Mouse (Mus musculus) kidney, embryonic 15.5 days (tissue): ENCODE measurements at regions not wholly inside any gene's neighbourhood (a gene's known extent, or its start where the extent isn't known, plus 50 kb on each side); places are given as distances from the start of the nearest gene placed in this dataset.

Experiments used
- ATAC-seq: fragments of 200-750 bp; cut with Nextera tagmentation; replicated peaks from 2 replicates; pipeline ENCODE4 v1.8.0; 2017; ENCODE audit warnings: moderate TSS enrichment; ENCODE audit not compliant: low FRiP score
- H3K27ac ChIP-seq: fragments of 300-500 bp; sonication (generic); 2 replicates; pipeline ENCODE4 v1.5.1; 2015; ENCODE audit warnings: mild to moderate bottlenecking, inconsistent platforms
- H3K27me3 ChIP-seq: fragments of 300-500 bp; sonication (generic); 2 replicates; pipeline ENCODE4 v1.6.1; 2015; ENCODE audit warnings: inconsistent platforms
- H3K36me3 ChIP-seq: fragments of 300-500 bp; sonication (generic); 2 replicates; pipeline ENCODE4 v1.6.1; 2015; ENCODE audit warnings: inconsistent platforms
- H3K4me1 ChIP-seq: fragments of 300-500 bp; sonication (generic); 2 replicates; pipeline ENCODE4 v1.6.1; 2015; ENCODE audit warnings: inconsistent platforms
- H3K4me2 ChIP-seq: fragments of 300-500 bp; sonication (generic); 2 replicates; pipeline ENCODE4 v1.6.1; 2015; ENCODE audit warnings: moderate library complexity, mild to moderate bottlenecking, inconsistent platforms
- H3K4me3 ChIP-seq: fragments of 300-500 bp; sonication (generic); replicated peaks from 2 replicates; pipeline ENCODE4 v1.5.1; 2015; ENCODE audit warnings: mild to moderate bottlenecking, inconsistent platforms
- H3K9ac ChIP-seq: fragments of 300-500 bp; sonication (generic); 2 replicates; pipeline ENCODE4 v1.6.1; 2015; ENCODE audit warnings: mild to moderate bottlenecking, inconsistent platforms
- H3K9me3 ChIP-seq: fragments of 300-500 bp; sonication (generic); replicated peaks from 2 replicates; pipeline ENCODE4 v1.6.1; 2016; ENCODE audit warnings: inconsistent platforms
- whole genome bisulfite sequencing: fragments of 180-500 bp; shearing (Covaris S2); methylation state at CpG from one replicate; pipeline ENCODE4 v1.1.7; 2015; ENCODE audit warnings: mixed read lengths; 5-methylcytosine and 5-hydroxymethylcytosine counted together

DNA sequence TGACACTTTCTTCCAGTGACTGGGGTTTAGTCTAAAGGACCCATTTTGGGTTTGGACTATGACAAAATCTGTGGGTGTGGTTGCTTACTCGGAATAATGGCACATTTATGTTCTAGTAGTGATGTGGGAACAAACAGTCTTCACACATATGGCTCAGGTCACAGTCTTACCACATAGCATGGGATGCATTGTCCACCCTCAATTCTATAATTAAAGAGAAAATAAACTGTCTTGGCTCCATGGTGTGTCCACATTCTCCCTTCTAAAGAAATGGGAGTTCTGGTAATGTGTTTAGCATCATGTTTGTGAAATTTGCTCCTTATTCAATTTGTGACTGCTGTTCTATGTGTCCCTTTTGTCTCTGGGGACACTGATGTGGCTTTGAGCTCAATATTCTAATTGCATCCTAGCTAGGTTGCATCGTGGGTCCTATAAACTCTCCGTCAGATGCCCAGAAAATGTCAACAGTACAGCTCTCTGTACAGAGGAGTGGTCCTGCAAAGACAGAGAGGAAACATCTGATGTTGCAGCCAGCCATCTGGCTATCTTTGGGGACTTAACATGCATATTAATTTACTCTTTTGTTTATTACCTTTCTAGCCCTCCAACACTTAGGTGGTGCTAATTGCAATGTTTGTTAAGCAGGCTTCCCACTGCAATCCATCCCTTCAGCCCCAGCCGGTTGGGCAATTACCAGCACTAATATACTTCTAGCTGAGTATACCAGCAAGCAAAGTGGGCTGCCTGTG is 369.5 kb upstream of the Slc30a5 start:
- WGBS, result 63% methylated on average over 4 of the region's 4 CpGs
- no peak overlapping the region for H3K27ac ChIP-seq

GRCm38 (mm10) chr13:101190249-101190830 is 357.1 kb upstream of the Slc30a5 start:
- no peak for ATAC-seq
- Histone ChIP-seq H3K4me1 (0 out of 2 replicates have a peak, but pooled peaks cover 3% of the 10 kb centered on the region), H3K27ac (no peak overlapping the region), H3K4me2 (no peak overlapping the region), H3K9ac (no peak overlapping the region), H3K4me3 (no peak overlapping the region), H3K9me3 (no peaks in the 10 kb centered on the region), H3K36me3 (no peaks in the 10 kb centered on the region), H3K27me3 (no peaks in the 10 kb centered on the region)
- WGBS, result 73% methylated on average over 7 of the region's 7 CpGs

More for the DNA sequence above, 369.5 kb upstream of the Slc30a5 start:
- Histone ChIP-seq H3K4me1 (no peaks in the 10 kb centered on the region), H3K9me3 (no peaks in the 10 kb centered on the region), H3K36me3 (no peaks in the 10 kb centered on the region), H3K4me2 (no peak overlapping the region), H3K9ac (no peak overlapping the region), H3K4me3 (no peak overlapping the region), H3K27me3 (no peaks in the 10 kb centered on the region)
- no peak for ATAC-seq

DNA sequence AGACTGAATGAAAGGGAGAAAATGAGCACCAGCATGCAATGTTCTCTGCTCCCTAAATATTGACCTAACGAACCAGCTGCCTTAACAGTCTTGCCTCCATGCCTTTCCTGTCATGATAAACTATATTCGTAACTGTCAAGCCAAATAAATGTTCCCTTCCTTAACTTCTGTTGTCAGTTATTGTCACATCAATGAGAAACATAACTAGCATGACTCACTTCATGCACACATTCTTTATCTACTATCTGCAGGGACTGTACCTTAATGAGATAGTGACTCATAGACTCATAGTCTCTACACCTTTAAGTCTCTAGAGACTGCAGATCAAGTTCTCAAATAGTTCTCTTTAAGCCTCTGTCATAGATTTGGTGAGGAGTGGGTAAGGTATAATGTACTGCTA is 349.2 kb upstream of the Slc30a5 start:
- Histone ChIP-seq H3K9me3 (no peaks in the 10 kb centered on the region), H3K36me3 (no peaks in the 10 kb centered on the region), H3K27ac (no peak overlapping the region), H3K4me3 (no peak overlapping the region), H3K27me3 (no peaks in the 10 kb centered on the region), H3K9ac (no peak overlapping the region), H3K4me2 (no peak overlapping the region), H3K4me1 (no peaks in the 10 kb centered on the region)
- WGBS, result 78% methylated on average over 2 of the region's 2 CpGs
- no peak for ATAC-seq

DNA sequence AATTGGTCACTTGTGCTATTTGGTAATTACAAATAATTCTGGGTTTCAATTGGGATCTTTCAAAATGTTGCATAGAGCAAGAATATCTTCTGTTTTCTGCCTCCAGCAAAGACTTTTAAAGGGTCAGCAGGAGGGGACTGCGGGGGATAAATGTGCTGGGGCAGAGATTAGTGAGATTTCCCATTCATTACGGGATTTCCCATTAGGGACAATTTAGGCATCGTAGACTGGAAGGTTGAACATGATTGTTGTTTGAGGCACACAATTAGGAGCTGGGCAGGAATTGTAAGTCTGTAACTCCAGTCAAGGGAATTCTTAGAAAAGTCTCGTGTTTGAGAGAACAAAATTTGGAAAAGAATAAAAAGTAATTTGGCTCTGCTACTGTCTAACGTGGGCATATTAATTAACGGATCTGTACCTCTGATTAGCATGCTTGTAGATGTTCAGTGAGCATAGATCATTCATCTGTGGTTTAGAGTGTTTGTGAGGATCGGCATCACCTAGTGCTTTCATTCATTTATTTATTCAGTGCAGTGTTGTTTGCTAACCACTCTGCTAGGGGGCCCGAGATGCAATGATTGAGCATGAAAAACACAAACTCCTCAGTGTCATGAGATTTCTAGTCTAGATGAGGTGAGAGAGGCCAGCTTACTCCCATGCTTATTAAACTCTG is 341.9 kb upstream of the Slc30a5 start:
- no peak overlapping the region for H3K4me3 ChIP-seq
- no peak for ATAC-seq
- no peaks in the 10 kb centered on the region for H3K4me1 ChIP-seq
- H3K9ac ChIP-seq, result no peak overlapping the region
- no peaks in the 10 kb centered on the region for H3K9me3 ChIP-seq
- no peaks in the 10 kb centered on the region for H3K36me3 ChIP-seq
- H3K27ac ChIP-seq, result no peak overlapping the region
- WGBS, result 86% methylated on average over 8 of the region's 8 CpGs
- no peak overlapping the region for H3K4me2 ChIP-seq
- no peaks in the 10 kb centered on the region for H3K27me3 ChIP-seq

- Histone ChIP-seq H3K4me2 (no peak overlapping the region), H3K27me3 (no peaks in the 10 kb centered on the region), H3K9me3 (no peaks in the 10 kb centered on the region), H3K27ac (no peak overlapping the region), H3K36me3 (no peaks in the 10 kb centered on the region), H3K4me1 (no peaks in the 10 kb centered on the region), H3K9ac (no peak overlapping the region), H3K4me3 (no peak overlapping the region)
- 71% methylated on average over 2 of the region's 2 CpGs for WGBS
- ATAC-seq, result no peak
Measured at GRCm38 (mm10) chr13:101161768-101162167, 328.5 kb upstream of the Slc30a5 start.

- Histone ChIP-seq H3K4me3 (no peak overlapping the region), H3K36me3 (no peaks in the 10 kb centered on the region), H3K9me3 (no peaks in the 10 kb centered on the region), H3K9ac (no peak overlapping the region), H3K4me2 (no peak overlapping the region), H3K27ac (no peak overlapping the region), H3K27me3 (no peaks in the 10 kb centered on the region), H3K4me1 (no peaks in the 10 kb centered on the region)
- 47% methylated on average over 3 of the region's 3 CpGs for WGBS
- peak; percentile 75 for ATAC-seq
Measured at GRCm38 (mm10) chr13:101159878-101160277, 326.7 kb upstream of the Slc30a5 start.

GRCm38 (mm10) chr13:101153760-101154159 is 320.5 kb upstream of the Slc30a5 start:
- Histone ChIP-seq H3K36me3 (no peaks in the 10 kb centered on the region), H3K4me2 (no peak overlapping the region), H3K4me1 (no peaks in the 10 kb centered on the region), H3K27ac (no peak overlapping the region), H3K9ac (no peak overlapping the region), H3K27me3 (no peaks in the 10 kb centered on the region), H3K4me3 (no peak overlapping the region), H3K9me3 (no peaks in the 10 kb centered on the region)
- no peak for ATAC-seq

DNA sequence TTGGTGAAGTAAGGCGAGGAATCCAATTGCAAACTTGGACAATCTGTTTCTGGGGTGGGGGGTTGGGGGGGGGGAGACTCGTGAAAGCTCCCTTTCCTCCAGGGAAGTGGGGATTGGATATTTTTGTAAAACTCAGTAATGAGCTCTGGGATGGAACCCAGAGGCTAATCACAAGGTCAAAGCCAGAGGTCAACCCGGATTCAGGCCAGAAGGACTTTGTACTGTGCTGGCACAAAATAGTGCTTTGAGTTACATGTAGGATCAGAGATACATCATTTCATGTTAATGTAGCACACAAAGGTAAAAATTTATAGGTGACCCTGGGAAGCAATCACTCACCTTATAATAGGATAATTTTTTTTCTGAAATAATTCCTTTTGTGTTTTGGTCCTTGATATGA is 309.5 kb upstream of the Slc30a5 start:
- Histone ChIP-seq H3K27me3 (no peaks in the 10 kb centered on the region), H3K9me3 (no peaks in the 10 kb centered on the region), H3K4me1 (no peaks in the 10 kb centered on the region), H3K27ac (no peak overlapping the region), H3K4me2 (no peak overlapping the region), H3K4me3 (no peak overlapping the region), H3K9ac (no peak overlapping the region), H3K36me3 (no peaks in the 10 kb centered on the region)
- 64% methylated on average over 3 of the region's 3 CpGs for WGBS
- ATAC-seq, result no peak

DNA sequence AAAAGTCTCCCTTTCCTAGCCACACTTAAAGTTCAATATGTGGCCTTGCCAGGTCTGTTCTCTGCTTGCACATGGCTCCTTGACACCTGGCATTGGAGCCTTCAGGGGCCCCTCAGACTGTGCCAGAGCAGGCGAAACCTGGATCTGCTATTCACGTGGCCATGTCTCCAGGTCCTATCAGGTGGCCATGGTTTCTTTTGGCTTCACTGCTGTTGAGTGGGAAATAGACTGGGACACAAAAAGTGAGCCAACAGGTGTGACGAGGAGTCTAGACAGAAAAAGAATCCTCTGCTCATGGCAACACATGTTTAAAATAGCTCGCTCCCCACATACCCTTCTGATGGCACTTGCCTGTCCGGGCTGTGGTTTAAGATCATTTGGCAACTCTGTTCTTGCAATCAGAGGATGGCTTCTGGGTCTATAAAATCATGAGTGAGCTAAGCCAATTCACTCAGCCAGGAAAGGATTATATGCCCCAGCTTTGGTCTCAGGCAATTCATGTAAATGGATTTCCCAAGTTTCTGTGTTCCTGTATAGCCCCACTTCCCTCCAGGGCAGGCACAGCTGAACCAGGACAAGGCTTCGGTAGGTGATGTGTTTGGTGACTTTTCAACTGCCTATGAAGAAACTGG is 309.0 kb upstream of the Slc30a5 start:
- Histone ChIP-seq H3K9ac (no peak overlapping the region), H3K36me3 (no peaks in the 10 kb centered on the region), H3K27ac (no peak overlapping the region), H3K4me3 (no peak overlapping the region), H3K4me2 (no peak overlapping the region), H3K27me3 (no peaks in the 10 kb centered on the region), H3K9me3 (no peaks in the 10 kb centered on the region), H3K4me1 (no peaks in the 10 kb centered on the region)
- WGBS, result 87% methylated on average over 6 of the region's 6 CpGs
- no peak for ATAC-seq

- H3K4me2 ChIP-seq, result no peak overlapping the region
- H3K4me1 ChIP-seq, result no peaks in the 10 kb centered on the region
- no peaks in the 10 kb centered on the region for H3K36me3 ChIP-seq
- H3K27me3 ChIP-seq, result no peaks in the 10 kb centered on the region
- H3K4me3 ChIP-seq, result no peak overlapping the region
- no peak overlapping the region for H3K27ac ChIP-seq
- H3K9me3 ChIP-seq, result no peaks in the 10 kb centered on the region
- H3K9ac ChIP-seq, result no peak overlapping the region
- 87% methylated on average over 3 of the region's 3 CpGs for WGBS
- ATAC-seq, result no peak
Measured at GRCm38 (mm10) chr13:101129466-101129865, 296.2 kb upstream of the Slc30a5 start.

GRCm38 (mm10) chr13:101127808-101128207 is 294.6 kb upstream of the Slc30a5 start:
- Histone ChIP-seq H3K4me1 (no peaks in the 10 kb centered on the region), H3K27ac (no peak overlapping the region), H3K9me3 (no peaks in the 10 kb centered on the region), H3K4me3 (no peak overlapping the region), H3K36me3 (no peaks in the 10 kb centered on the region), H3K27me3 (no peaks in the 10 kb centered on the region), H3K4me2 (no peak overlapping the region), H3K9ac (no peak overlapping the region)
- ATAC-seq, result no peak
- WGBS, result 85% methylated on average over 2 of the region's 2 CpGs

DNA sequence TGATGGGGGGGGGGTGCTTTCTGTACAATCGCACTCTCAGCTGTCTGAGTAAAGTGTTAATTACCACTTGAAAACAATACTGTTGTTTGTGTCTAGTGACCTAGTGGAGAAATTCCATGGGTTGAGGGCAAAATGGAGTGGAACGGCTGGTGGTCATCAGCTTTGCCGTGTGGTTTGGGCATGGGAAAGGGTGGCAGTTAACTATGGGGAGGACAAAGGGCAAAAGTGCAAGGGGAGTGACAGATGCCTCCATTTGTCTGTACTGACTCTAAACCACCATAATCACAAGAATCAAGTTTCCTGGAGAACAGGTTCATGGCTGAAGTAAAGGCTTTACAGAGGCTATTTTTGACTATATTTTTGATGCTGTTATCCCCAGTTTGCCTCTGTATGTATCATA is 294.0 kb upstream of the Slc30a5 start:
- Histone ChIP-seq H3K27ac (no peak overlapping the region), H3K36me3 (no peaks in the 10 kb centered on the region), H3K4me2 (no peak overlapping the region), H3K9me3 (no peaks in the 10 kb centered on the region), H3K4me1 (no peaks in the 10 kb centered on the region), H3K4me3 (no peak overlapping the region), H3K9ac (no peak overlapping the region), H3K27me3 (no peaks in the 10 kb centered on the region)
- 46% methylated on average over 3 of the region's 3 CpGs for WGBS
- no peak for ATAC-seq
